Mouse (Mus musculus) heart, embryonic 15.5 days (tissue): ENCODE data around the gene Casp9. TPM values are rescaled to one million over a fixed set of nuclear protein-coding genes. Genes with fewer than 3 reads are reported as not detected.

Source experiments
- polyA plus RNA-seq: library from polyadenylated mRNA; unstranded; fragments of >200 nt; fragmentation: Nextera tagmentation; extraction: Ambion mirVana; gene quantifications from 2 replicates; pipeline ENCODE4 v1.2.1, GENCODE M21; 2015

The Casp9 gene
- polyA plus RNA-seq, 1 experiment from 2014 or later: 14.1 TPM

Other genes with a start within 250 kb of the Casp9 start
- 48.4 and 59.1 TPM in 2 replicates for gene Fblim1, start 187.5 kb upstream of the Casp9 start, polyA plus RNA-seq
- gene Tmem82, start 175.0 kb upstream of the Casp9 start, polyA plus RNA-seq: 1.0 and 1.2 TPM in 2 replicates
- 0.76 and 0.96 TPM in 2 replicates for gene Slc25a34, start 169.8 kb upstream of the Casp9 start, polyA plus RNA-seq
- gene Plekhm2, start 128.7 kb upstream of the Casp9 start, polyA plus RNA-seq: 6.9 and 7.1 TPM in 2 replicates
- gene Rsc1a1, start 108.0 kb upstream of the Casp9 start, polyA plus RNA-seq: 0.27 TPM in 1 of 2 replicates, not detected in the other
- gene Ddi2, start 70.2 kb upstream of the Casp9 start, polyA plus RNA-seq: 13.6 and 16.6 TPM in 2 replicates
- gene Agmat, start 46.9 kb upstream of the Casp9 start, polyA plus RNA-seq: 0.57 and 0.80 TPM in 2 replicates
- 3.7 and 4.8 TPM in 2 replicates for gene Dnajc16, start 2.7 kb upstream of the Casp9 start, polyA plus RNA-seq
- 0.35 TPM in 1 of 2 replicates, not detected in the other for gene Cela2a, start 32.5 kb downstream of the Casp9 start, polyA plus RNA-seq
- gene Ctrc, start 52.7 kb downstream of the Casp9 start, polyA plus RNA-seq: not detected in 2 replicates
- gene Efhd2, start 81.3 kb downstream of the Casp9 start, polyA plus RNA-seq: 62.0 and 79.3 TPM in 2 replicates
- 2.7 and 2.8 TPM in 2 replicates for gene Fhad1, start 221.5 kb downstream of the Casp9 start, polyA plus RNA-seq